Mouse (Mus musculus) spleen, adult 2 months (tissue): Measurements from ENCODE around the gene Tmem171. TPM values are rescaled to one million over a fixed set of nuclear protein-coding genes. Genes with fewer than 3 reads are reported as not detected.

Source experiments
- DNase-seq, 2 experiments: peaks; one replicate each; pipeline versions ENCODE4 v3.0.0 to v3.0.0-alpha.2; 2012 to 2021; ENCODE audit warnings: low spot score in 2 of 2, low read depth in 1 of 2
- H3K27ac ChIP-seq: fragments of 200-500 bp; 2 replicates; pipeline ENCODE4 v1.5.1; 2012; ENCODE audit warnings: low read length, inconsistent platforms; ENCODE audit not compliant: insufficient read depth
- H3K27me3 ChIP-seq: fragments of 200-500 bp; 2 replicates; pipeline ENCODE4 v1.6.1; 2012; ENCODE audit warnings: mild to moderate bottlenecking, moderate library complexity, low read length, inconsistent platforms; ENCODE audit not compliant: control insufficient read depth, insufficient read depth
- H3K36me3 ChIP-seq: fragments of 200-500 bp; 2 replicates; pipeline ENCODE4 v1.6.1; 2012; ENCODE audit warnings: mild to moderate bottlenecking, low read length, inconsistent platforms; ENCODE audit not compliant: control insufficient read depth, insufficient read depth
- H3K4me1 ChIP-seq: fragments of 200-500 bp; 2 replicates; pipeline ENCODE4 v1.6.1; 2011; ENCODE audit warnings: inconsistent platforms; ENCODE audit not compliant: control insufficient read depth, insufficient read depth, insufficient read length
- H3K4me3 ChIP-seq: fragments of 200-500 bp; 2 replicates; pipeline ENCODE4 v1.5.1; 2011; ENCODE audit warnings: mild to moderate bottlenecking, inconsistent platforms; ENCODE audit not compliant: insufficient read depth, insufficient read length; ENCODE audit errors: extremely low read depth
- CTCF ChIP-seq: fragments of 200-500 bp; IDR thresholded peaks from 2 replicates; pipeline ENCODE4 v1.5.1; 2011; ENCODE audit warnings: mild to moderate bottlenecking, inconsistent platforms; ENCODE audit not compliant: insufficient read depth, insufficient read length, insufficient replicate concordance; ENCODE audit errors: extremely low read depth
- POLR2A ChIP-seq: fragments of 200-500 bp; IDR thresholded peaks from 2 replicates; pipeline ENCODE4 v1.6.1; 2011; ENCODE audit warnings: low read depth, low read length, inconsistent platforms
- WGBS: fragments of 180-500 bp; shearing (Covaris S2); methylation state at CpG from one replicate; pipeline ENCODE4 v1.1.7; 2018; 5-methylcytosine and 5-hydroxymethylcytosine counted together
- polyA plus RNA-seq: library from polyadenylated mRNA; depleted of rRNA; stranded (reverse); fragments of >200 nt; gene quantifications from 2 replicates; pipeline ENCODE4 v1.2.3, GENCODE M21; 2012; rRNA removed

Tmem171 gene
- polyA plus RNA-seq, 1 experiment, result 0.07 TPM

- H3K27ac ChIP-seq, result no peak overlapping the region
- 91% methylated on average over 22 of the region's 22 CpGs for WGBS
- no peak overlapping the region for H3K4me3 ChIP-seq
Measured at GRCm38 (mm10) chr13:98647775-98648568, 46.7 kb downstream of the Tmem171 start.

GRCm38 (mm10) chr13:98638507-98639166 lies 56.0 kb downstream of the Tmem171 start:
- no peak overlapping the region for H3K27ac ChIP-seq
- no peak for TF ChIP-seq POLR2A
- no peak for TF ChIP-seq CTCF
- 84% methylated on average over 5 of the region's 5 CpGs for WGBS

More at GRCm38 (mm10) chr13:98647775-98648568, 46.7 kb downstream of the Tmem171 start:
- Histone ChIP-seq H3K36me3 (no peaks in the 10 kb centered on the region), H3K4me1 (no peaks in the 10 kb centered on the region), H3K27me3 (no peaks in the 10 kb centered on the region)
- TF ChIP-seq CTCF (no peak), POLR2A (no peak)
- DNase-seq, result no peak

DNA sequence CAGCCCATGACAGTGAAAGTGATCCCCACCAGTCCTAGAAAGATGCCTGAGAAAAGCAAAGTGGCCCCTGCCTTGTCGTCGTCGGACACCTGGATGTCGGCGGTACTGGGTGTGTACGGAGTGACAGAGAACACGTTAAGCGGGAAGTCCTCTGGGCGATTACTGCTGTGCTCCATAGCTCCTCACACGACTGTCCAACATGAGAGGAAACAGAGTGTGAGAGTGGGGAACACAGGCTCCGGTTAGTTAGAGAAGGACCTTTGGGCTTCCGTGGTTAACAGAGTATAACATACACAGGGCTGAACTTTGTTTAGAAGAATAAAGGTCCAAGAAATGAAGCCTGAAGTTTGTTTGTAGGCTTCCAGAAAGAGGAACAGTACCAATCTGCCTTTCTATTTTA lies 57.5 kb downstream of the Tmem171 start, which contains the start of gene Tmem174:
Gene Tmem174, minus strand, starts transcription at position 266 of the 400 bp plus-strand sequence.
- no peak for DNase-seq
- TF ChIP-seq POLR2A (no peak), CTCF (no peak)
- 87% methylated on average over 12 of the region's 12 CpGs for WGBS
- H3K27ac ChIP-seq, result no peak within 1 kb of the TSS
- H3K4me1 ChIP-seq, result no peaks in the 10 kb centered on the region
- no peaks in the 10 kb centered on the region for H3K27me3 ChIP-seq
- no peaks in the 10 kb centered on the region for H3K36me3 ChIP-seq
- H3K4me3 ChIP-seq, result no peak within 1 kb of the TSS

More at GRCm38 (mm10) chr13:98638507-98639166, 56.0 kb downstream of the Tmem171 start:
- no peaks in the 10 kb centered on the region for H3K27me3 ChIP-seq
- no peak overlapping the region for H3K4me3 ChIP-seq
- no peak for DNase-seq
- H3K4me1 ChIP-seq, result no peaks in the 10 kb centered on the region
- H3K36me3 ChIP-seq, result no peaks in the 10 kb centered on the region

- 59% methylated on average over 18 of the region's 18 CpGs for WGBS
- no peak overlapping the region for H3K4me3 ChIP-seq
- TF ChIP-seq POLR2A (no peak), CTCF (no peak)
Measured at GRCm38 (mm10) chr13:98636571-98636970, 58.1 kb downstream of the Tmem171 start.

More at GRCm38 (mm10) chr13:98636571-98636970, 58.1 kb downstream of the Tmem171 start:
- Histone ChIP-seq H3K27me3 (no peaks in the 10 kb centered on the region), H3K27ac (no peak overlapping the region), H3K4me1 (no peaks in the 10 kb centered on the region), H3K36me3 (no peaks in the 10 kb centered on the region)
- DNase-seq, result no peak

Other genes with a start within 250 kb of the Tmem171 start
- 0.34 and 0.69 TPM in 2 replicates for gene Gm10320, start 202.8 kb downstream of the Tmem171 start, polyA plus RNA-seq
- gene Tmem174, start 57.4 kb downstream of the Tmem171 start, polyA plus RNA-seq, result 0.04 TPM in 1 of 2 replicates, not detected in the other
- 5.8 and 7.8 TPM in 2 replicates for gene Fcho2, start 120.6 kb upstream of the Tmem171 start, polyA plus RNA-seq
- 13.5 and 15.2 TPM in 2 replicates for gene Tnpo1, start 231.6 kb upstream of the Tmem171 start, polyA plus RNA-seq